In the genomic region with DNA sequence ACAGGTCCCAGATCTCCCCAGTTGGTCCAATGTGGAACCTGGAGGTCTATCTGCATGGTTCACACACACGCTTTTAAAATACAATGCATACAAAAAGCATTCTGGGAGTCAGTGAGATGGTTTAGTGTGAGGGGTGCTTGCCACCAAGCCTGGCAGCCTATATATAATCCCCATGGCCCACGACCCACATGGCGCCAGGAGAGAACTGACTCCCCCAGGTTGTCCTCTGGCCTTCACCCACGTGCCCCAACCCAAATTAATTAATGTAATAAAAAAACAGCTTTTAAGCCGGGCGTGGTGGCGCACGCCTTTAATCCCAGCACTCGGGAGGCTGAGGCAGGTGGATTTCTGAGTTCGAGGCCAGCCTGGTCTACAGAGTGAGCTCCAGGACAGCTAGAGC, we compare ENCODE assay signal across 17 mouse cellular contexts. TPM values are rescaled to one million over a fixed set of nuclear protein-coding genes. Genes with fewer than 3 reads are reported as not detected.
"Had no signal": no experiment of that assay in that cellular context is flagged by ENCODE, and none has a peak within 500 bp of the region (broad histone marks: within the 10 kb centered on the region; RNA-seq: fewer than 3 reads in every experiment).

No protein-coding gene starts in this region.

- H3K4me3 ChIP-seq: neural tube, embryonic 13.5 days; neural tube, embryonic 15.5 days; stomach, embryonic 15.5 days had no signal

- DNase-seq: retina, postnatal 1 day; right cerebral cortex, adult 18-20 months; right cerebral cortex, postnatal 14 days; right cerebral cortex, postnatal 25 days; right cerebral cortex, postnatal 4 days; spleen, adult 18-20 months; thymus, adult 18-20 months; thymus, adult 2 months; thymus, postnatal 14 days; thymus, postnatal 25 days; thymus, postnatal 36 days; thymus, postnatal 4 days had no signal

- H3K27ac ChIP-seq: neural tube, embryonic 13.5 days; neural tube, embryonic 15.5 days; stomach, embryonic 15.5 days; stomach, postnatal 0 days had no signal

RNA-seq across cellular contexts. Expression of gene Eng, which starts 37.3 kb away (rescaled TPM):
- total RNA-seq: neutrophil, adult 5-6 weeks had no signal

RNA-seq across cellular contexts. Expression of gene 6330409D20Rik, which starts 57.1 kb away (rescaled TPM):
- total RNA-seq: neutrophil, adult 5-6 weeks had no signal
